Mouse (Mus musculus) liver, embryonic 11.5 days (tissue): ENCODE data around the gene Sypl. TPM values are rescaled to one million over a fixed set of nuclear protein-coding genes. Genes with fewer than 3 reads are reported as not detected.

Experiments used
- ATAC-seq: fragments of 200-750 bp; cut with Nextera tagmentation; replicated peaks from 2 replicates; pipeline ENCODE4 v1.8.0; 2017; ENCODE audit warnings: moderate number of reproducible peaks, mild to moderate bottlenecking, moderate TSS enrichment, moderate library complexity; ENCODE audit not compliant: low FRiP score
- DNase-seq: peaks from one replicate; pipeline ENCODE4 v3.0.0-alpha.2; 2017; ENCODE audit warnings: low spot score
- H3K27ac ChIP-seq: fragments of 300-500 bp; sonication (generic); 2 replicates; pipeline ENCODE4 v1.5.1; 2014; ENCODE audit warnings: mild to moderate bottlenecking, low read depth, low read length, control low read depth
- H3K27me3 ChIP-seq: fragments of 300-500 bp; sonication (generic); replicated peaks from 2 replicates; pipeline ENCODE4 v1.6.1; 2014; ENCODE audit warnings: low read length, mixed read lengths; ENCODE audit not compliant: control insufficient read depth, insufficient read depth
- H3K36me3 ChIP-seq: fragments of 300-500 bp; sonication (generic); 2 replicates; pipeline ENCODE4 v1.6.1; 2014; ENCODE audit warnings: mild to moderate bottlenecking, low read length, moderate library complexity, mixed read lengths; ENCODE audit not compliant: control insufficient read depth, insufficient read depth
- H3K4me1 ChIP-seq: fragments of 300-500 bp; sonication (generic); replicated peaks from 2 replicates; pipeline ENCODE4 v1.6.1; 2014; ENCODE audit warnings: low read length, mixed read lengths; ENCODE audit not compliant: control insufficient read depth, insufficient read depth
- H3K4me2 ChIP-seq: fragments of 300-500 bp; sonication (generic); 2 replicates; pipeline ENCODE4 v1.6.1; 2014; ENCODE audit warnings: mild to moderate bottlenecking, control low read depth, moderate library complexity
- H3K4me3 ChIP-seq: fragments of 300-500 bp; sonication (generic); 2 replicates; pipeline ENCODE4 v1.5.1; 2014; ENCODE audit warnings: low read depth, low read length, control low read depth
- H3K9ac ChIP-seq: fragments of 300-500 bp; sonication (generic); 2 replicates; pipeline ENCODE4 v1.6.1; 2014; ENCODE audit warnings: low read depth, low read length, control low read depth
- H3K9me3 ChIP-seq: fragments of 300-500 bp; sonication (generic); 2 replicates; pipeline ENCODE4 v1.6.1; 2016; ENCODE audit warnings: low read length, inconsistent platforms, mixed read lengths; ENCODE audit not compliant: control insufficient read depth
- WGBS: fragments of 180-500 bp; shearing (Covaris S2); extraction: QIAGEN DNeasy Blood & Tissue Kit; methylation state at CpG from one replicate; pipeline ENCODE4 v1.1.7; 2014; 5-methylcytosine and 5-hydroxymethylcytosine counted together
- polyA plus RNA-seq: library from polyadenylated mRNA; unstranded; fragments of >200 nt; fragmentation: Nextera tagmentation; extraction: Ambion mirVana; gene quantifications from 2 replicates; pipeline ENCODE4 v1.2.1, GENCODE M21; 2014

Sypl gene
- polyA plus RNA-seq, 1 experiment from 2014 or later: 72.6 TPM

- H3K36me3 ChIP-seq: no peaks in the 10 kb centered on the region
Measured at GRCm38 (mm10) chr12:33018601-33019000, 64.9 kb downstream of the Sypl start.

GRCm38 (mm10) chr12:33020011-33020410, 66.3 kb downstream of the Sypl start:
- H3K36me3 ChIP-seq: no peaks in the 10 kb centered on the region
- WGBS: 89% methylated on average over 6 of the region's 6 CpGs

More at GRCm38 (mm10) chr12:33018601-33019000, 64.9 kb downstream of the Sypl start:
- ATAC-seq (no peak), DNase-seq (no peak)
- WGBS: 69% methylated on average over 4 of the region's 4 CpGs
- Histone ChIP-seq H3K9ac (no peak overlapping the region), H3K27ac (no peak overlapping the region), H3K27me3 (no peaks in the 10 kb centered on the region), H3K4me3 (no peak overlapping the region), H3K4me2 (no peak overlapping the region), H3K4me1 (no peaks in the 10 kb centered on the region), H3K9me3 (no peaks in the 10 kb centered on the region)

GRCm38 (mm10) chr12:33021140-33021539, 67.4 kb downstream of the Sypl start:
- Histone ChIP-seq H3K9ac (no peak overlapping the region), H3K27me3 (no peaks in the 10 kb centered on the region), H3K4me3 (no peak overlapping the region), H3K4me2 (no peak overlapping the region), H3K36me3 (no peaks in the 10 kb centered on the region), H3K4me1 (no peaks in the 10 kb centered on the region), H3K27ac (no peak overlapping the region), H3K9me3 (no peaks in the 10 kb centered on the region)
- DNase-seq (no peak), ATAC-seq (no peak)
- WGBS: 69% methylated on average over 9 of the region's 9 CpGs

More at GRCm38 (mm10) chr12:33020011-33020410, 66.3 kb downstream of the Sypl start:
- H3K27me3 ChIP-seq: no peaks in the 10 kb centered on the region
- H3K4me1 ChIP-seq: no peaks in the 10 kb centered on the region
- DNase-seq (no peak), ATAC-seq (no peak)
- no peak overlapping the region for H3K27ac ChIP-seq
- H3K9me3 ChIP-seq: no peaks in the 10 kb centered on the region
- H3K9ac ChIP-seq: no peak overlapping the region
- no peak overlapping the region for H3K4me2 ChIP-seq
- H3K4me3 ChIP-seq: no peak overlapping the region

- Histone ChIP-seq H3K4me1 (no peaks in the 10 kb centered on the region), H3K4me3 (no peak overlapping the region), H3K9me3 (no peaks in the 10 kb centered on the region), H3K27me3 (no peaks in the 10 kb centered on the region), H3K36me3 (no peaks in the 10 kb centered on the region), H3K4me2 (no peak overlapping the region), H3K9ac (no peak overlapping the region), H3K27ac (no peak overlapping the region)
- no peak for ATAC-seq
- 68% methylated on average over 4 of the region's 4 CpGs for WGBS
- no peak for DNase-seq
Measured at GRCm38 (mm10) chr12:33021751-33022150, 68.1 kb downstream of the Sypl start.

- Histone ChIP-seq H3K9me3 (no peaks in the 10 kb centered on the region), H3K4me3 (no peak overlapping the region), H3K27me3 (no peaks in the 10 kb centered on the region), H3K36me3 (no peaks in the 10 kb centered on the region), H3K4me2 (no peak overlapping the region), H3K27ac (no peak overlapping the region), H3K9ac (no peak overlapping the region), H3K4me1 (no peaks in the 10 kb centered on the region)
- no peak for DNase-seq
- 70% methylated on average over 6 of the region's 6 CpGs for WGBS
- ATAC-seq: no peak
Measured at GRCm38 (mm10) chr12:33024524-33024923, 70.8 kb downstream of the Sypl start.

- no peak overlapping the region for H3K4me3 ChIP-seq
- DNase-seq (peak; percentile 48), ATAC-seq (peak; percentile 39)
- peak overlapping the region; percentile 34; the same call in 1 of the 2 replicates for H3K4me2 ChIP-seq
- H3K9ac ChIP-seq: no peak overlapping the region
- no peaks in the 10 kb centered on the region for H3K36me3 ChIP-seq
- WGBS: 2% methylated on average over 10 of the region's 10 CpGs
- H3K9me3 ChIP-seq: no peaks in the 10 kb centered on the region
- no peaks in the 10 kb centered on the region for H3K4me1 ChIP-seq
- H3K27me3 ChIP-seq: no peaks in the 10 kb centered on the region
- H3K27ac ChIP-seq: no peak overlapping the region
Measured at GRCm38 (mm10) chr12:33027093-33027492, 73.4 kb downstream of the Sypl start.

GRCm38 (mm10) chr12:33028109-33028691, 74.5 kb downstream of the Sypl start:
- no peak for DNase-seq
- no peak overlapping the region for H3K9ac ChIP-seq
- no peaks in the 10 kb centered on the region for H3K27me3 ChIP-seq
- H3K4me2 ChIP-seq: no peak overlapping the region
- no peaks in the 10 kb centered on the region for H3K9me3 ChIP-seq
- 46% methylated on average over 10 of the region's 10 CpGs for WGBS
- no peak overlapping the region for H3K4me3 ChIP-seq
- no peaks in the 10 kb centered on the region for H3K36me3 ChIP-seq
- H3K27ac ChIP-seq: no peak overlapping the region
- no peaks in the 10 kb centered on the region for H3K4me1 ChIP-seq
- ATAC-seq: no peak

GRCm38 (mm10) chr12:33028708-33029107, 75.0 kb downstream of the Sypl start:
- Histone ChIP-seq H3K4me1 (no peaks in the 10 kb centered on the region), H3K9ac (no peak overlapping the region), H3K36me3 (no peaks in the 10 kb centered on the region), H3K9me3 (no peaks in the 10 kb centered on the region), H3K4me2 (no peak overlapping the region), H3K4me3 (no peak overlapping the region), H3K27me3 (no peaks in the 10 kb centered on the region), H3K27ac (no peak overlapping the region)
- 62% methylated on average over 13 of the region's 13 CpGs for WGBS
- ATAC-seq: no peak
- no peak for DNase-seq
